Mouse (Mus musculus) liver, embryonic 16.5 days (tissue): ENCODE measurements around the gene Ctbp2. TPM values are rescaled to one million over a fixed set of nuclear protein-coding genes. Genes with fewer than 3 reads are reported as not detected.

Experiments used
- ATAC-seq: fragments of 200-750 bp; cut with Nextera tagmentation; 2 replicates; pipeline ENCODE4 v1.8.0; 2017; ENCODE audit warnings: low read depth, mild to moderate bottlenecking, moderate number of reproducible peaks, moderate library complexity
- H3K27ac ChIP-seq: fragments of 300-500 bp; sonication (generic); 2 replicates; pipeline ENCODE4 v1.5.1; 2014; ENCODE audit warnings: mild to moderate bottlenecking, low read length
- H3K27me3 ChIP-seq: fragments of 300-500 bp; sonication (generic); 2 replicates; pipeline ENCODE4 v1.6.1; 2014; ENCODE audit warnings: low read depth, low read length, mixed read lengths; ENCODE audit not compliant: control insufficient read depth, insufficient read depth
- H3K36me3 ChIP-seq: fragments of 300-500 bp; sonication (generic); 2 replicates; pipeline ENCODE4 v1.6.1; 2014; ENCODE audit warnings: mild to moderate bottlenecking; ENCODE audit not compliant: control insufficient read depth, insufficient read depth
- H3K4me1 ChIP-seq: fragments of 300-500 bp; sonication (generic); 2 replicates; pipeline ENCODE4 v1.6.1; 2014; ENCODE audit warnings: low read depth, low read length, mixed read lengths; ENCODE audit not compliant: control insufficient read depth
- H3K4me2 ChIP-seq: fragments of 300-500 bp; sonication (generic); 2 replicates; pipeline ENCODE4 v1.6.1; 2014; ENCODE audit warnings: low read depth, low read length, mixed read lengths
- H3K4me3 ChIP-seq: fragments of 300-500 bp; sonication (generic); 2 replicates; pipeline ENCODE4 v1.5.1; 2014; ENCODE audit warnings: low read depth, mild to moderate bottlenecking, low read length
- H3K9ac ChIP-seq: fragments of 300-500 bp; sonication (generic); 2 replicates; pipeline ENCODE4 v1.6.1; 2014; ENCODE audit warnings: low read depth, low read length
- H3K9me3 ChIP-seq: fragments of 300-500 bp; sonication (generic); replicated peaks from 2 replicates; pipeline ENCODE4 v1.6.1; 2016; ENCODE audit warnings: low read length; ENCODE audit not compliant: control insufficient read depth
- WGBS: fragments of 180-500 bp; shearing (Covaris S2); extraction: QIAGEN DNeasy Blood & Tissue Kit; methylation state at CpG from one replicate; pipeline ENCODE4 v1.1.7; 2014; ENCODE audit not compliant: insufficient replicate concordance; 5-methylcytosine and 5-hydroxymethylcytosine counted together
- polyA plus RNA-seq: library from polyadenylated mRNA; unstranded; fragments of >200 nt; fragmentation: Nextera tagmentation; extraction: Ambion mirVana; gene quantifications from 2 replicates; pipeline ENCODE4 v1.2.1, GENCODE M21; 2015

Ctbp2 gene
- polyA plus RNA-seq, 1 experiment from 2014 or later, result 6.8 TPM

DNA sequence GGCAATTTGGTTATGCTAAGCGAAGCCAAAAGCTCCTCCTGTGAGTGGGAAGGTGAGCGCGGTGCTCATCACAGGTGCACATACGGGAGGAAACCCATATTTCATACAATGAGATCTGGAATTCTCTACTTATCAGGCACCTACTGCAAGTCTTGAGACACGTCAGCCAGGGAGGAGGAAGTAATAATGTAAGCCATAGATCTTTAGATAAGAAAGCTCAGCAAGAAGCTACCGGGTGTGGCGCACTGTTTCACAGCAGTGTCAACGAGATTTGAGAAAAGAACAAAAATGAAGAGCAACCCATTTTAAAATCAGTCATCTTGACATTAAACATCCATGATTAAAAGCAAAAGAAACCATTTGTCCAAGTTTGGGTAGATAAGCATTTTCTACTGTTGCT is 95.2 kb downstream of the Ctbp2 start:
- 51% methylated on average over 8 of the region's 8 CpGs for WGBS
- H3K27ac ChIP-seq, result no peak overlapping the region
- no peaks in the 10 kb centered on the region for H3K4me1 ChIP-seq
- H3K36me3 ChIP-seq, result no peaks in the 10 kb centered on the region
- no peaks in the 10 kb centered on the region for H3K27me3 ChIP-seq
- no peak for ATAC-seq
- H3K4me2 ChIP-seq, result no peak overlapping the region
- no peaks in the 10 kb centered on the region for H3K9me3 ChIP-seq
- H3K9ac ChIP-seq, result no peak overlapping the region
- no peak overlapping the region for H3K4me3 ChIP-seq

DNA sequence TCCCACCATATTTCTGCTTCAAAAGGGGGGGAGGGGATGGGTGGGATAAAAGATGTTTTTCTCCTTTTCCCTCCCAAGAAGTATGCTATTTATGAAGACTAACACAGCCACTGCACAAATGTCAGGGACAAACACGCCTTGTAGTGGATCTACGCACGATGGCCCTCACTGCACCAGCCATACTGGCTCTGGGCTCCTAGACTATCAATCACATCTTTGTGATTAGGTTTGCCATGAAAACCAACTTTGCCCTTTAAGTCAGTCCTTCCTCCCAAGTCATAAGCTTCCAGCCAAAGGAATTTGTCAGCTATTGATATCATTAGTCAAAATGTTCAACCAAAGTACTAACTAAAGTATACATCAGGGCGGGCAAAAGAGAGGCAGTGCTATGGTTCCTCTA is 96.2 kb downstream of the Ctbp2 start:
- Histone ChIP-seq H3K36me3 (no peaks in the 10 kb centered on the region), H3K4me2 (no peak overlapping the region), H3K4me3 (no peak overlapping the region), H3K9me3 (no peaks in the 10 kb centered on the region), H3K9ac (no peak overlapping the region), H3K4me1 (no peaks in the 10 kb centered on the region), H3K27me3 (no peaks in the 10 kb centered on the region), H3K27ac (no peak overlapping the region)
- no peak for ATAC-seq
- 85% methylated on average over 4 of the region's 4 CpGs for WGBS

DNA sequence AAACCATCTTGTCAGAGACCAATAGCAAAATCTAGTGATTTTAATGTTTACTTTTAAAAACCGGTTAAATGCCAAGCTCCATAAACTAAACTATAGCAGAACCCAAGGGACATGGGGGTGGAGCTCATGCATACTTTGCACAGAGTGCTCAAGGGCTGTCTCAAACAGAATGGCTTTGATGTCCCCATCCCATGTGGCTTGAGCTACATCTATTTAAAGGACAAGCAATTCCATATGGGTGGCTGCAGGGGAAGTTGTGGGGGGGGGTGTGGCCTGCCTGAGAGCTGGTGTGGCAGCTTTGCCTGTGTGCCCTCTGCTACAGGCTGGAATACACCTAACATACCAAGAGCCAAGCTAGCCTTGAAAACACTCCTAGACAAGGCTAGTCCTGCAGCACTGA is 99.5 kb downstream of the Ctbp2 start:
- Histone ChIP-seq H3K4me1 (no peaks in the 10 kb centered on the region), H3K9me3 (no peaks in the 10 kb centered on the region), H3K27me3 (no peaks in the 10 kb centered on the region), H3K4me2 (no peak overlapping the region), H3K9ac (no peak overlapping the region), H3K27ac (no peak overlapping the region), H3K4me3 (no peak overlapping the region), H3K36me3 (no peaks in the 10 kb centered on the region)
- 59% methylated on average over 1 of the region's 1 CpGs for WGBS
- no peak for ATAC-seq

DNA sequence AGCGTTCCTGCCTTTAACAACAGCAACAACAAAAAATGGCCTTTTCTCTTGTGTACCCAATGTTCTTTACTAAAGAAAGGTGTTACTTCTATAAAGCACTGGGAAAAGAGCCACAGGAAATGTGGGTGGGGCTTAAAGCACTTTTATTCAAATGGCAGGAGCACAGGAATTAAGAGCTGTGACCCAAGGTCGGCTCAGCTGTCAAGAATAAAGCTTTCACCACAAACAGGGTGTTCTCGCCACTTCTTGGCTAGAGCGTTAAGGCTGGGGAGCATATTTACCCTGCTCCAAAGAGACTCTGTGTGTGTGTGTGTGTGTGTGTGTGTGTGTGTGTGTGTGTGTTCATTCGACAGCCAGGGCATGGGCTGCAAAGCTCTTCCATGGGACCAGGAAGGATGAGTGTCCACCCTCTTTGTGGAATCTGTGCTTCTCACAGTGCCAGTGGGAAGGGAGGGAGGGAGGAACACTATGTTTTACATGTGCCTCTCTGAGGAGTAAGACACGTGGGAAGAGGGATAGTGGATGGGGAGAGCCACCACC is 104.6 kb downstream of the Ctbp2 start:
- Histone ChIP-seq H3K4me3 (no peak overlapping the region), H3K4me1 (no peaks in the 10 kb centered on the region), H3K36me3 (no peaks in the 10 kb centered on the region), H3K4me2 (no peak overlapping the region), H3K27ac (no peak overlapping the region), H3K27me3 (no peaks in the 10 kb centered on the region), H3K9ac (no peak overlapping the region), H3K9me3 (no peaks in the 10 kb centered on the region)
- no peak for ATAC-seq
- WGBS, result 51% methylated on average over 6 of the region's 6 CpGs

DNA sequence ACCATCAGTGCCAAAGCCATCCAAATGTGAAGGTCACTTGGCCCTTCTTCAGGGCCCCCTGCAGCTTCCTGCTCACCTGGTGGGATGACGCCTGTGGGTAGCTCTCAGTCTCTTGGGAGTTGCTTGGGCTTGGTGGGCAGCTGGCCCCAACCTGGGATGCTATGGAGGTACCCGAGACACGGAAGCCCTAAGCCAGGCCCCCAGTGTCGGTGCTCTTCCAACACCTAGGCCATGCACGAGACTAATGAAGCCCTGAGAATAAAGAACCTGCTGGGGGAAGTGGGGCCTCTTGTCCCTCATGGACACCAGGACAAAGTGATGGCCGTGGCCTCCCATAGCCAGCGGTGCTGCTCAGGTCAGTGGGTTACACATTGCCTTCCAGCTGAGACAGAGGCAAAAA is 105.2 kb downstream of the Ctbp2 start:
- Histone ChIP-seq H3K9me3 (no peaks in the 10 kb centered on the region), H3K27ac (no peak overlapping the region), H3K4me2 (no peak overlapping the region), H3K4me1 (no peaks in the 10 kb centered on the region), H3K36me3 (no peaks in the 10 kb centered on the region), H3K9ac (no peak overlapping the region), H3K27me3 (no peaks in the 10 kb centered on the region), H3K4me3 (no peak overlapping the region)
- no peak for ATAC-seq
- 66% methylated on average over 7 of the region's 7 CpGs for whole genome bisulfite sequencing

DNA sequence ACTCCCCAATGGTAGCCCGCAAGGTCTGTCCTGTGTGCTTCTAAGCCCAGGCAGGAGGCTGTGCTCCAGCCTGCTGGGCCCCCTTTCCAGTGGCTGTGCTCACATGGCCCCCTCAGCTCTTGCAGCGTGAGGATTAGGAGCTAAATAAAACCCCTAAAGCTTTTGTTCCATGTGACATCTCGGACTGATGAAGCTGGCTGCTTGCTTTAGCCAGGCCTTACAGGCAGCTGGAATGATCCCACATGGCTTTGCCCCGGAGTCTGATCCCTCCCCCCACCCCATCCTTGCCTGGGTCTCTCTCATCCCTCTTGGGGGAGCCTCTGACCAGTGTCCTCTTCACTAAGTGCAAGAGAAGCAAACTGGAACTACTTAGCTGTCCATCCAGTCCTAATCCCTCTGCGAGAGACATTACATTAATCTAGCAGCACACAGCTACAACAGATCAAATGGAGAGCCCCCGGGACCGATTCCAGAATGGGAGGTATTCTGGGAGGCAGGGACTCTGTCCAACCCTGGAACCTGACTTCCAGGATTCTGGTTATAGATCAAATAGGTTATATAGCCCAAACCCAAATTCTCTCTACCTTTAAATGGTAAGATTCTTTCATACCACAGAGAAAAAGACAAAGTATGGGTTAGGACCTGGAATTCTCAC is 108.6 kb downstream of the Ctbp2 start:
- WGBS, result 71% methylated on average over 7 of the region's 7 CpGs
- Histone ChIP-seq H3K36me3 (no peaks in the 10 kb centered on the region), H3K27me3 (no peaks in the 10 kb centered on the region), H3K4me2 (no peak overlapping the region), H3K4me1 (no peaks in the 10 kb centered on the region; the same call in 1 of the 2 replicates), H3K9me3 (no peaks in the 10 kb centered on the region), H3K27ac (no peak overlapping the region), H3K9ac (no peak overlapping the region), H3K4me3 (no peak overlapping the region)
- no peak for ATAC-seq

DNA sequence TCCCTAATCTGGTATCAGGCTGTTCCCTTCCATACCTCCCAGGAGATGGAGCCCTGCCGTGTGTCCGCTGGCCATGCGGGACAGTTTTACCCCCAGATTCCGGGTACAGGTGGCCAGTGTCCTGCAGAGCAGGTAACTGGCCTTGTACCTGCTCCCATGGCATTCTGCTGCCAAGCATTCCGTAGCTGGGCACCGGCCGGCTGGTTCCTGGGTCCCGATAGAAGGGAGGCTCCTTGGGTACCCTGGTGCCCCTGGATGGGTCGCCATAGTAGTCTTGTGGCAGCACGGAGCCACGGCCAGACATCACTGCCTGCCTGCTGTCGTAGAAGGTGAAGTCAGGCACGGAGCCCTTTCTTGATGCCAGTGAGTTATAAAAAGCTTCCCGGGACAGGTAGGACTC is 109.5 kb downstream of the Ctbp2 start:
- H3K9me3 ChIP-seq, result no peaks in the 10 kb centered on the region
- H3K27ac ChIP-seq, result no peak overlapping the region
- no peaks in the 10 kb centered on the region; the same call in 1 of the 2 replicates for H3K4me1 ChIP-seq

DNA sequence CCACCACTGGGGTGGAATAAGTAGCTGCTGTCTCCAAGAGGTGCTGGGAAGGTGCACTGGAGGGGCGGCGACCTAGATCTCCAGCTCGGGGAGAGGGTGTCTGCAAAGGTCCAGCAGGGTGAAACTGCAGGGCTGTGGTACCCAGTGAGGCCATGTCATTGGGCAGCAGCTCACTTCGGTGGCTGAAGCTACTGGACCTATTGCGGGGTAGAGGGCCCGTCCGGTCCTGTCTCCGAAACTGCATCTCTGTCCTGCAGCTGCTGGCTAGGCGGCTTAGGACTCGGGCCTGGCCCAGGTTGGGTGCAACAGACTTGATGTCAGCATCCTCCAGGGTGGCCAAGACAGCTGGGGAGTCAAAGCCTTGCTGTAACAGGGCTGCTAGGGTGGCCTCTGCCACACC is 110.2 kb downstream of the Ctbp2 start:
- Histone ChIP-seq H3K4me1 (no peaks in the 10 kb centered on the region; the same call in 1 of the 2 replicates), H3K9me3 (no peaks in the 10 kb centered on the region), H3K27ac (no peak overlapping the region), H3K9ac (no peak overlapping the region), H3K27me3 (no peaks in the 10 kb centered on the region), H3K36me3 (no peaks in the 10 kb centered on the region), H3K4me2 (no peak overlapping the region), H3K4me3 (no peak overlapping the region)
- no peak for ATAC-seq
- 78% methylated on average over 10 of the region's 10 CpGs for WGBS

More for the DNA sequence above, 109.5 kb downstream of the Ctbp2 start:
- 86% methylated on average over 14 of the region's 14 CpGs for WGBS
- Histone ChIP-seq H3K36me3 (no peaks in the 10 kb centered on the region), H3K4me2 (no peak overlapping the region), H3K27me3 (no peaks in the 10 kb centered on the region), H3K4me3 (no peak overlapping the region), H3K9ac (no peak overlapping the region)
- no peak for ATAC-seq

DNA sequence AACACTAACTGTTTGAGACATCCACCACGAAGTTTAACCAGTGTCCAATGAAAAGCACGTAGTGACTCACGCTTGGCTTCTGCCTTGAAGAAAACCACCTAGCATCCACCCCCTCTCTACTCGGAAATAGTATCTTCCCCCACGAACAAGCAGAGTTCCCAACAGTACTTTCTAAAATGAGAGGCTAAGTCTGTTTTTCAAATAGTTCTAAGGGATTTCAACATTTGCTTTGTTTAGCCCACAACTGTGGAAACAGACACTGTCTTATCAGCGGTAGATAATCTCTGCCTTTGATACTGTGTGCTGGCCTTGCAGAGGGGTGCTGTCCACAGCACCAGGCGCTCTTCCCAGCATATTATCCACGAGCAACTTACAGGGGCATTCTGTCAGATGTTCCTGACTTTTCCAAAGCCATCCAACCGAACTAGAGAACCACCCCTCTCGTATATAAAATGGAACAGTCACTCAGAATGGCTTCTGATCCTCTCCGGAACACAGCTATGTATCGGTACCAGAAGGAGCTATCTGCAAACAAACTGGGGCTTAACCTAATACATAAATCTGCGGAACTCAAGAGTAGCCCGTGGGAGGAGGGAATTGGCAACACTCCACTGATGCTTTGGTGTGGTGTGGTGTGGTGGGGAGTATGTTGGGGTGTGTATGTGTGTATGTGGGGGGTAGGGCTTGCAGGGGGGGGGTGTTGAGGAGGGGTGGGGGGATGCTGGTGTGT is 111.4 kb downstream of the Ctbp2 start:
- Histone ChIP-seq H3K4me1 (no peaks in the 10 kb centered on the region; the same call in 1 of the 2 replicates), H3K27me3 (no peaks in the 10 kb centered on the region), H3K4me2 (no peak overlapping the region), H3K4me3 (no peak overlapping the region), H3K9ac (no peak overlapping the region), H3K27ac (no peak overlapping the region), H3K9me3 (no peaks in the 10 kb centered on the region), H3K36me3 (no peaks in the 10 kb centered on the region)
- peak; percentile 45; the same call in 1 of the 2 replicates for ATAC-seq
- WGBS, result 50% methylated on average over 14 of the region's 14 CpGs
